Comparison of ENCODE assay signal across 26 mouse cellular contexts in the genomic region with DNA sequence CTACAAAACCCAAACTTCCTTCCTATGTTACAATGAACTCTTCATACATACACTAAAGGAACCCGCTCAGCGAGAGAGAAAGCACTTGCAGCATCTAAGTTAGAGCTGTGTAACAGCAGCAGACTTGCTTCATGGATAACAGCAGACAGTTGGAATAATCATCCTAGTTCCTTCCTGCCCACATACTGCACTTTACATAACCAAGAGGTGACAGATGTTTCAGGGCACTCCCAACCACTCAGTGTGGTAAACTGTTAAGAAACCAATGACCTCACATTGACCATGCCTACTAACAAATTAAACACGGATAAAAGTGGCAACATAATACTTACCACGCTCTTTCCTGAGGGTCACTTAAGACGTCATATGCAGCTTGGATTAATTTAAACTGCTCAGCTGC. TPM values are rescaled to one million over a fixed set of nuclear protein-coding genes. Genes with fewer than 3 reads are reported as not detected.
DNase-seq lines count a peak whose midpoint lies in the region; TF ChIP-seq lines count a peak whose summit lies in the region.
"Had no signal": no experiment of that assay in that cellular context is flagged by ENCODE, and none has a peak within 500 bp of the region (broad histone marks: within the 10 kb centered on the region; RNA-seq: fewer than 3 reads in every experiment).

No protein-coding gene starts in this region.

- WGBS in cerebellum, adult 2 months, result 89% methylated on average over 5 of the region's 5 CpGs

- TF ChIP-seq CTCF in layer of hippocampus, adult 2 months (conservative IDR thresholded peaks at IDR 0.05), result no peak
- no peak for TF ChIP-seq CTCF in cortical plate, adult 2 months (IDR thresholded peaks at IDR 0.05; ENCODE audit: extremely low read depth, insufficient read depth, low read length)
- no peak for TF ChIP-seq CTCF in cerebellum, adult 2 months (IDR thresholded peaks at IDR 0.05; ENCODE audit: borderline replicate concordance, insufficient read depth, low read depth, low read length)

- peak overlapping the region; percentile 30 for H3K4me2 ChIP-seq in myocyte (ENCODE audit: low read depth)
- H3K4me2 ChIP-seq: forebrain, embryonic 15.5 days; heart, embryonic 15.5 days; hindbrain, embryonic 14.5 days; intestine, embryonic 15.5 days; liver, embryonic 13.5 days; lung, embryonic 14.5 days; midbrain, embryonic 12.5 days; stomach, embryonic 15.5 days had no signal

- TF ChIP-seq POLR2A in cortical plate, adult 2 months (IDR thresholded peaks at IDR 0.05; ENCODE audit: extremely low read depth, insufficient read depth, low read length), result no peak
- TF ChIP-seq POLR2A in myocyte (IDR thresholded peaks at IDR 0.05; ENCODE audit: insufficient read length, low read depth), result no peak
- no peak for TF ChIP-seq POLR2A in cerebellum, adult 2 months (IDR thresholded peaks at IDR 0.05; ENCODE audit: borderline replicate concordance, insufficient read depth, low read length)

- no peaks in the 10 kb centered on the region for H3K27me3 ChIP-seq in myocyte (ENCODE audit: control insufficient read depth, insufficient read depth, insufficient read length)
- H3K27me3 ChIP-seq in cerebellum, adult 2 months (ENCODE audit: control insufficient read depth, insufficient read depth, low read length), result no peaks in the 10 kb centered on the region
- H3K27me3 ChIP-seq: CH12.LX; forebrain, embryonic 15.5 days; heart, embryonic 15.5 days; intestine, embryonic 15.5 days; liver, embryonic 13.5 days; midbrain, embryonic 12.5 days; stomach, embryonic 15.5 days had no signal

- peaks cover 26% of the 10 kb centered on the region for H3K36me3 ChIP-seq in myocyte (ENCODE audit: control insufficient read depth, insufficient read depth)

- H3K4me3 ChIP-seq in layer of hippocampus, adult 2 months, result no peak overlapping the region
- H3K4me3 ChIP-seq in cortical plate, adult 2 months (ENCODE audit: insufficient read depth, low read length), result no peak overlapping the region
- no peak overlapping the region for H3K4me3 ChIP-seq in myocyte
- H3K4me3 ChIP-seq in cerebellum, adult 2 months (replicated peaks; ENCODE audit: insufficient read depth, low read depth, low read length), result no peak overlapping the region
- H3K4me3 ChIP-seq: embryonic facial prominence, embryonic 10.5 days; forebrain, embryonic 15.5 days; heart, embryonic 15.5 days; intestine, embryonic 15.5 days; liver, embryonic 13.5 days; midbrain, embryonic 12.5 days; stomach, embryonic 15.5 days had no signal

- DNase-seq in layer of hippocampus, adult 2 months (ENCODE audit: low spot score in 2 of 2), result peak in 1 of 2 experiments; percentile 23
- DNase-seq in layer of hippocampus, postnatal 36 days, result no peak
- DNase-seq in right cerebral cortex, adult 18-20 months, result peak; percentile 54
- no peak for DNase-seq in right cerebral cortex, postnatal 25 days
- no peak for DNase-seq in cerebellum, adult 2 months
- no peak for DNase-seq in ovary, postnatal 36 days (ENCODE audit: low spot score)
- DNase-seq: adrenal gland, postnatal 10 days; cerebellum, adult 8-10 months; gastrocnemius, postnatal 25 days; heart, postnatal 36 days; kidney, adult 9 months; kidney, postnatal 25 days; liver, embryonic 13.5 days; lung, embryonic 14.5 days; thymus, adult 18-20 months; thymus, postnatal 4 days had no signal

- H3K79me2 ChIP-seq in myocyte (ENCODE audit: control insufficient read depth, insufficient read depth), result peaks cover 39% of the 10 kb centered on the region

- H3ac ChIP-seq in myocyte (ENCODE audit: control insufficient read depth, insufficient read length), result no peak overlapping the region

- H3K4me1 ChIP-seq in cortical plate, adult 2 months (ENCODE audit: control insufficient read depth, insufficient read depth, low read length), result peaks cover 4% of the 10 kb centered on the region; the same call in 1 of the 2 replicates
- no peaks in the 10 kb centered on the region for H3K4me1 ChIP-seq in cerebellum, adult 2 months (ENCODE audit: control insufficient read depth, insufficient read depth, low read length)
- H3K4me1 ChIP-seq: heart, embryonic 15.5 days had no signal

- peak overlapping the region; percentile 68 for H3K27ac ChIP-seq in layer of hippocampus, adult 2 months
- H3K27ac ChIP-seq in cortical plate, adult 2 months (ENCODE audit: insufficient read depth, low read length), result peak overlapping the region; percentile 58; the same call in 1 of the 2 replicates
- no peak overlapping the region for H3K27ac ChIP-seq in cerebellum, adult 2 months (ENCODE audit: insufficient read depth, low read length)
- H3K27ac ChIP-seq: embryonic facial prominence, embryonic 10.5 days; forebrain, embryonic 15.5 days; heart, embryonic 15.5 days; hindbrain, embryonic 14.5 days; intestine, embryonic 15.5 days; liver, embryonic 13.5 days; midbrain, embryonic 12.5 days; stomach, embryonic 15.5 days had no signal

TF ChIP-seq in myocyte, 11 proteins besides CTCF, POLR2A, EP300 and RAD21:
- TF ChIP-seq E2F4 (IDR thresholded peaks at IDR 0.05; ENCODE audit: insufficient read depth) (no peak), TCF12 (IDR thresholded peaks at IDR 0.05; ENCODE audit: insufficient read depth, poor library complexity, severe bottlenecking) (peak; percentile 55), MYOD1 (IDR thresholded peaks at IDR 0.05; ENCODE audit: control insufficient read depth in 1 of 3, insufficient read length in 2 of 3, low read depth in 2 of 3) (peak in 2 of 3 experiments; percentile 66 to 74), MYOG (IDR thresholded peaks at IDR 0.05; ENCODE audit: control insufficient read depth in 1 of 3, insufficient read depth in 1 of 3, insufficient read length in 2 of 3, low read depth in 2 of 3) (peak in 1 of 3 experiments; percentile 42), CEBPB (IDR thresholded peaks at IDR 0.05; ENCODE audit: insufficient read depth, poor library complexity, severe bottlenecking) (peak; percentile 23; the same call in 1 of the 2 replicates)
TF ChIP-seq in myocyte: peak in this region for 4.

RNA-seq across cellular contexts. Expression of a gene that starts 6.8 kb away (rescaled TPM):
- total RNA-seq in layer of hippocampus, adult 2 months (2021), result 10 to 100 TPM; 22.2 to 25.6 TPM
- total RNA-seq in layer of hippocampus, postnatal 36 days (2021), result 10 to 100 TPM; 25.7 to 26.4 TPM
- polyA plus RNA-seq in cortical plate, adult 2 months (2012; rRNA removed), result 25.0 and 28.3 TPM in 2 replicates
- polyA plus RNA-seq in myocyte (2012; fragmentation: generic; extraction: Trizol), result 16.6 TPM
- polyA plus RNA-seq in cerebellum, adult 2 months (2012; rRNA removed), result 17.6 and 19.2 TPM in 2 replicates

RNA-seq across cellular contexts. Expression of a gene that starts 22.2 kb away (rescaled TPM):
- total RNA-seq in layer of hippocampus, adult 2 months (2021), result 10 to 100 TPM; 18.7 to 20.7 TPM
- total RNA-seq in layer of hippocampus, postnatal 36 days (2021), result 10 to 100 TPM; 26.6 to 27.4 TPM
- 11.3 and 11.8 TPM in 2 replicates for polyA plus RNA-seq in cortical plate, adult 2 months (2012; rRNA removed)
- 23.4 TPM for polyA plus RNA-seq in myocyte (2012; fragmentation: generic; extraction: Trizol)
- polyA plus RNA-seq in cerebellum, adult 2 months (2012; rRNA removed), result 12.7 and 13.3 TPM in 2 replicates

RNA-seq across cellular contexts. Expression of a gene that starts 22.3 kb away (rescaled TPM):
- total RNA-seq in layer of hippocampus, adult 2 months (2021), result 10 to 100 TPM; 11.5 to 14.1 TPM
- total RNA-seq in layer of hippocampus, postnatal 36 days (2021), result 10 to 100 TPM; 12.7 to 13.5 TPM
- polyA plus RNA-seq in cortical plate, adult 2 months (2012; rRNA removed), result 15.1 and 16.0 TPM in 2 replicates
- 16.6 TPM for polyA plus RNA-seq in myocyte (2012; fragmentation: generic; extraction: Trizol)
- 15.2 and 15.9 TPM in 2 replicates for polyA plus RNA-seq in cerebellum, adult 2 months (2012; rRNA removed)
